Mouse (Mus musculus) MEL (cell line): ENCODE results near the gene Dlg1. TPM values are rescaled to one million over a fixed set of nuclear protein-coding genes. Genes with fewer than 3 reads are reported as not detected.

Source experiments
- DNase-seq: peaks from one replicate; pipeline ENCODE4 v3.0.0; 2011; ENCODE audit warnings: low read depth, low spot score
- H3K27ac ChIP-seq: 2 replicates; pipeline ENCODE4 v1.5.1; 2012; ENCODE audit warnings: low read depth, mild to moderate bottlenecking, control low read depth, low read length, moderate library complexity; ENCODE audit not compliant: control insufficient read depth
- H3K27me3 ChIP-seq, 2 experiments: fragments of 150-350 bp in 1 of 2; sonication (generic) in 1 of 2; 2 replicates each; pipeline ENCODE4 v1.6.1; 2012; ENCODE audit warnings: low read length in 2 of 2, mild to moderate bottlenecking in 2 of 2, improper control_type of control experiment in 1 of 2, moderate library complexity in 1 of 2; ENCODE audit not compliant: insufficient read depth in 2 of 2, control insufficient read depth in 1 of 2
- H3K36me3 ChIP-seq, 2 experiments: 2 replicates each; pipeline ENCODE4 v1.6.1; 2012 to 2014; ENCODE audit warnings: low read length in 2 of 2, improper control_type of control experiment in 1 of 2, inconsistent platforms in 1 of 2, mild to moderate bottlenecking in 1 of 2; ENCODE audit not compliant: insufficient read depth in 2 of 2, control insufficient read depth in 1 of 2
- H3K4me1 ChIP-seq, 2 experiments: fragments of 150-350 bp in 1 of 2; sonication (generic) in 1 of 2; 2 replicates each; pipeline ENCODE4 v1.6.1; 2012; ENCODE audit warnings: low read length in 2 of 2, improper control_type of control experiment in 1 of 2, mild to moderate bottlenecking in 1 of 2; ENCODE audit not compliant: insufficient read depth in 2 of 2, control insufficient read depth in 1 of 2
- H3K4me3 ChIP-seq, 2 experiments: fragments of 150-350 bp in 1 of 2; sonication (generic) in 1 of 2; 2 replicates each; pipeline ENCODE4 v1.5.1; 2012; ENCODE audit warnings: low read depth in 2 of 2, low read length in 2 of 2, mild to moderate bottlenecking in 2 of 2, moderate library complexity in 2 of 2, control low read depth in 1 of 2, improper control_type of control experiment in 1 of 2; ENCODE audit not compliant: control insufficient read depth in 1 of 2, insufficient read depth in 1 of 2
- H3K79me2 ChIP-seq: 2 replicates; pipeline ENCODE4 v1.6.1; 2012; ENCODE audit warnings: mild to moderate bottlenecking, low read length, moderate library complexity; ENCODE audit not compliant: control insufficient read depth, poor library complexity, insufficient read depth
- H3K9ac ChIP-seq: 2 replicates; pipeline ENCODE4 v1.6.1; 2012; ENCODE audit warnings: low read depth, mild to moderate bottlenecking, control low read depth, low read length, moderate library complexity; ENCODE audit not compliant: control insufficient read depth, poor library complexity, severe bottlenecking
- H3K9me3 ChIP-seq: fragments of 150-350 bp; sonication (generic); replicated peaks from 2 replicates; pipeline ENCODE4 v1.6.1; 2012; ENCODE audit warnings: mild to moderate bottlenecking, low read length, improper control_type of control experiment, moderate library complexity; ENCODE audit not compliant: insufficient read depth
- ETS1 ChIP-seq: IDR thresholded peaks from 2 replicates; pipeline ENCODE4 v1.6.1; 2012; ENCODE audit warnings: low read depth, mild to moderate bottlenecking, inconsistent platforms, low read length, improper control_type of control experiment, moderate library complexity
- HCFC1 ChIP-seq: IDR thresholded peaks from 2 replicates; pipeline ENCODE4 v1.6.1; 2012; ENCODE audit warnings: low read depth, mild to moderate bottlenecking, inconsistent platforms, low read length, improper control_type of control experiment, moderate library complexity
- JUND ChIP-seq: IDR thresholded peaks from 2 replicates; pipeline ENCODE4 v1.6.1; 2011; ENCODE audit warnings: low read depth, mild to moderate bottlenecking, improper control_type of control experiment, low read length
- KAT2A ChIP-seq: conservative IDR thresholded peaks from 2 replicates; pipeline ENCODE4 v1.6.1; 2012; ENCODE audit warnings: low read depth, low read length, improper control_type of control experiment, inconsistent platforms
- MEF2A ChIP-seq: IDR thresholded peaks from 2 replicates; pipeline ENCODE4 v1.6.1; 2014; ENCODE audit warnings: low read depth, mild to moderate bottlenecking, inconsistent platforms, low read length, improper control_type of control experiment; ENCODE audit not compliant: poor library complexity, insufficient replicate concordance, severe bottlenecking; ENCODE audit errors: extremely low read depth
- MYB ChIP-seq: IDR thresholded peaks from 2 replicates; pipeline ENCODE4 v1.6.1; 2011; ENCODE audit warnings: mild to moderate bottlenecking, low read depth, low read length, improper control_type of control experiment
- NRF1 ChIP-seq: IDR thresholded peaks from 2 replicates; pipeline ENCODE4 v1.6.1; 2014; ENCODE audit warnings: low read depth, mild to moderate bottlenecking, inconsistent platforms, low read length, improper control_type of control experiment, moderate library complexity; ENCODE audit not compliant: poor library complexity, insufficient read depth, severe bottlenecking
- RAD21 ChIP-seq: IDR thresholded peaks from 2 replicates; pipeline ENCODE4 v1.6.1; 2011; ENCODE audit warnings: mild to moderate bottlenecking, low read depth, low read length, improper control_type of control experiment
- ZNF384 ChIP-seq: IDR thresholded peaks from 2 replicates; pipeline ENCODE4 v1.6.1; 2012; ENCODE audit warnings: low read depth, mild to moderate bottlenecking, inconsistent platforms, low read length, improper control_type of control experiment
- polyA plus RNA-seq, 2 experiments: library from polyadenylated mRNA; stranded (reverse) in 1 of 2; unstranded in 1 of 2; fragments of >175 nt in 1 of 2; fragments of >200 nt in 1 of 2; gene quantifications; 2 replicates each; pipeline versions ENCODE4 v1.2.1 to v1.2.4; 2012; ENCODE audit warnings: low replicate concordance in 2 of 2, low read depth in 1 of 2; ENCODE audit not compliant: insufficient read length in 2 of 2, insufficient read depth in 1 of 2, missing spikeins in 1 of 2
- total RNA-seq: library from RNA; depleted of rRNA; stranded (reverse); fragments of 300-350 nt; gene quantifications from 2 replicates; pipeline ENCODE4 v1.2.3, GENCODE M21; 2012

Gene Dlg1
- total and polyA plus RNA-seq, 3 experiments: 25.7 to 74.6 (median 33.9) TPM

DNA sequence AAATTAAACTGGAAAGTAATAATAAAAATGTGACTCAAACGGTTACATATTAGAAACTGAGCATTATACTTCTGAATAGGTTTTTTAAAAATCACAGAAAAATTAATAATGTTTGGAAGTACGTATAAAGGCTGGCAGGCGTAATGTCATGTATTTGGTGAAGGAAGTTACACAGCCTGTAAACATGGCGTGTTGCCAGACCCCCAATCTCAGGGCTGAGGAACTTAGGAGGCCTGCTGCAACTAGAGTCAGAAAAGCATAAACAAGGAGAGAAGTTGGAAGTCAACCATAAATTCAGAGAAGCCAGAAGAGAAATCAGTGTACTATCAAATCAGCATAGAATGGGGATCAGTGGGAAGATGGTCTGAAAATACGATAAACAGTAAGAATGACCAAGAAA, 200.7 kb downstream of the Dlg1 start (continued):
- TF ChIP-seq MYB (no peak), KAT2A (no peak), RAD21 (no peak), JUND (no peak)

DNA sequence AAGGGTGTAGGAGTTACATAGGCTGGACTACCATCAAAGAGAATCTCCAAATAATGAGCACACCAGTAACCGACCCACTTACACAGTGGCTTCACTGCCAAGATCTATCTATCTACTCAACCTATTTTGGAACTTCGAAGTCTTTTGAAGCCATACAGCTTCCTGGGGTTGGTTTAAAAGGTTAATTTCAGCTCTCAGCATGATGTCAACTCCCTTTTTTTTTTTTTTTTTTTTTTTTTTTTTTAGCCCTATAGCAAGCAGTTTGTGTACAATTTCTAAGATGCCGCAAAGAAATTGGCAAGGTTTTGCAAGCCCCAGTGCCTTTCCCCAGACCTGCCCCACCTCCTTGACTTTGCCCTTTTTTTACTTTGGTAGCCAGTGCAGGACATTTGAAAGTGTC, 202.0 kb downstream of the Dlg1 start:
- peaks cover 0 to 2% of the 10 kb centered on the region in 2 experiments; a peak in 1 of 4 replicates for H3K36me3 ChIP-seq
- no peaks in the 10 kb centered on the region for H3K79me2 ChIP-seq
- DNase-seq: no peak
- H3K4me1 ChIP-seq: no peaks in the 10 kb centered on the region
- no peak overlapping the region for H3K9ac ChIP-seq
- H3K9me3 ChIP-seq: no peaks in the 10 kb centered on the region
- H3K27me3 ChIP-seq: no peaks in the 10 kb centered on the region
- TF ChIP-seq ZNF384 (peak; percentile 55; the same call in 1 of the 2 replicates), MEF2A (no peak), NRF1 (no peak)
- no peak overlapping the region for H3K27ac ChIP-seq
- no peak overlapping the region for H3K4me3 ChIP-seq

DNA sequence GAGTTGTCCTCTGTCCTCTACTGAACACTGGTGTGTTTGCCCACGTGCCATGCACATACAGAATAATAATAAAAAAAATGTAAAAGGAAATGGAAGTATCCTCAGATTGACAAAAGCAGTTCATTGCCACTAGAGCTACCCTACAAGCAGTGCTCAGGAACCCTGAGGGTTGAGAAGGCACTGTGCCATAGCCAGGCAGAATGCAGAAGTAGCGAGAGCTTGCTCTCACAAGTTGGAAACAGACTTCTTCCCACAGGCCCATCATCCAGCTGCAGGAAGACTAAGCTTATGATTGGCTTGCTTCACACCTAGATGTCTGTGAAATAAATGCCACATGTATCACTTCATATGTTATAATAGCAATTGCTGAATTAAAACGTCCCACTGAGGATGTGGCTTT, 203.7 kb downstream of the Dlg1 start:
- TF ChIP-seq ETS1 (no peak), ZNF384 (no peak)
- Histone ChIP-seq H3K9me3 (no peaks in the 10 kb centered on the region), H3K9ac (no peak overlapping the region), H3K4me3 (no peak overlapping the region), H3K4me1 (no peaks in the 10 kb centered on the region), H3K27ac (no peak overlapping the region), H3K79me2 (no peaks in the 10 kb centered on the region), H3K36me3 (no peaks in the 10 kb centered on the region; a peak in 1 of 4 replicates), H3K27me3 (no peaks in the 10 kb centered on the region)
- DNase-seq: peak; percentile 35

DNA sequence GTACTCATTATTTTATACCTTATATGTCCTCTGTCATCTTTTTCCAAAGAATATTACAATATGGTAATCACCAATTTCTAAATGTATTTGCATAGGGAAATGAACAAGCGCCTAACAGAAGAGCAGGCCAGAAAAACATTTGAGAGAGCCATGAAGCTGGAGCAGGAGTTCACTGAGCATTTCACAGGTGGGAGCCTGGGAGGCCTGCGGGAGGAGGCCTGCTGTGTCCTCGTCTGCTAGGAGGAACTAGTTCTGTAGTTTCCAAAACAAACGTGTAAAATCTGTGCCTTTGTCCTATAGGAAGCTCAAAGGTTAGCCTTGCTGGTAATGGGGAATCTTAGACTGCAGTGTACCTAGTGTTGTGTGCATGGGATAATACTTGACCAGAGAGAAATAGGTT, 204.5 kb downstream of the Dlg1 start:
- Histone ChIP-seq H3K9ac (no peak overlapping the region), H3K4me1 (no peaks in the 10 kb centered on the region), H3K9me3 (no peaks in the 10 kb centered on the region), H3K27ac (no peak overlapping the region), H3K79me2 (no peaks in the 10 kb centered on the region), H3K36me3 (peaks cover 0 to 1% of the 10 kb centered on the region in 2 experiments; a peak in 2 of 4 replicates), H3K4me3 (no peak overlapping the region), H3K27me3 (no peaks in the 10 kb centered on the region)
- TF ChIP-seq HCFC1: no peak
- no peak for DNase-seq
